Mouse (Mus musculus) ES-Bruce4 (cell line): ENCODE measurements around the gene Rassf8. TPM values are rescaled to one million over a fixed set of nuclear protein-coding genes. Genes with fewer than 3 reads are reported as not detected.

Experiments used
- H3K27ac ChIP-seq: 2 replicates; pipeline ENCODE4 v1.5.1; 2012; ENCODE audit warnings: low read length, inconsistent platforms; ENCODE audit not compliant: insufficient read depth
- H3K27me3 ChIP-seq: 2 replicates; pipeline ENCODE4 v1.6.1; 2012; ENCODE audit warnings: mild to moderate bottlenecking, low read length, inconsistent platforms; ENCODE audit not compliant: control insufficient read depth, poor library complexity, insufficient read depth, severe bottlenecking
- H3K36me3 ChIP-seq: 2 replicates; pipeline ENCODE4 v1.6.1; 2012; ENCODE audit warnings: inconsistent platforms, mild to moderate bottlenecking, low read length, moderate library complexity; ENCODE audit not compliant: control insufficient read depth, poor library complexity, insufficient read depth, severe bottlenecking
- H3K4me1 ChIP-seq: one replicate; pipeline ENCODE4 v1.8.1; 2011; ENCODE audit warnings: low read length; ENCODE audit not compliant: control insufficient read depth, insufficient read depth
- H3K4me3 ChIP-seq: 2 replicates; pipeline ENCODE4 v1.5.1; 2011; ENCODE audit warnings: low read depth, mild to moderate bottlenecking, low read length
- H3K9ac ChIP-seq: 2 replicates; pipeline ENCODE4 v1.6.1; 2012; ENCODE audit warnings: low read depth, mild to moderate bottlenecking, inconsistent platforms; ENCODE audit not compliant: poor library complexity, severe bottlenecking
- H3K9me3 ChIP-seq: replicated peaks from 2 replicates; pipeline ENCODE4 v1.6.1; 2012; ENCODE audit warnings: mild to moderate bottlenecking, low read length, inconsistent platforms; ENCODE audit not compliant: control insufficient read depth, poor library complexity, insufficient read depth, severe bottlenecking
- CTCF ChIP-seq: IDR thresholded peaks from one replicate; pipeline ENCODE4 v1.8.1; 2011; ENCODE audit warnings: low read depth, low read length
- EP300 ChIP-seq: IDR thresholded peaks from 2 replicates; pipeline ENCODE4 v1.6.1; 2011; ENCODE audit warnings: low read depth, low read length; ENCODE audit not compliant: insufficient read depth
- POLR2A ChIP-seq: IDR thresholded peaks from one replicate; pipeline ENCODE4 v1.8.1; 2011; ENCODE audit warnings: low read length; ENCODE audit not compliant: insufficient read depth
- polyA plus RNA-seq: library from polyadenylated mRNA; stranded (reverse); fragments of >200 nt; gene quantifications from 2 replicates; pipeline ENCODE4 v1.2.4, GENCODE M21; 2011; ENCODE audit warnings: low read depth; ENCODE audit not compliant: missing spikeins, insufficient read depth, insufficient read length

The Rassf8 gene
- polyA plus RNA-seq, 1 experiment, result 13.8 TPM

GRCm38 (mm10) chr6:145713241-145714114 is 33.1 kb upstream of the Rassf8 start:
- TF ChIP-seq EP300 (peak; percentile 87), POLR2A (no peak), CTCF (no peak)
- no peak overlapping the region for H3K9ac ChIP-seq
- H3K27ac ChIP-seq, result peak overlapping the region; percentile 30; the same call in 1 of the 2 replicates

DNA sequence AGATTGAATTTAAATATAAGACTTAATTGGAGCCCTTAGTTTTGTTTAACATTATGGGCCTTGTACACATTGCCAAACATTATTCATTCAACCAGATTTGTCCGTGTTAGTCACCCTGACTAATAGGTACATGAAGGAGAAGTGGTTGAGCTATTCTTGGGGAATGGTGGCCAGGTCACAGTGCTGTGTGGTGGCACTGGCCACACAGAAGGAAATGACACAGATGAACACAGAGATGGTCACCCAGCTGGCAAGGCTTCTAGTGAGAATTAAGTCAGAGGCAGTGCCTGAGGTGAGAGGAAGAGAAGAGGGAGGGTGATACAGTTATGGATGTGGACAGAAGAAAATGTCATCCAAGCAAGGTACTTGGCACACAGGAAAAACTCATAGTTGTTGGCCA is 32.4 kb upstream of the Rassf8 start:
- H3K27me3 ChIP-seq, result no peaks in the 10 kb centered on the region
- H3K36me3 ChIP-seq, result no peaks in the 10 kb centered on the region
- H3K4me1 ChIP-seq, result peaks cover 3% of the 10 kb centered on the region
- H3K27ac ChIP-seq, result no peak overlapping the region
- H3K9me3 ChIP-seq, result peaks cover 5% of the 10 kb centered on the region
- no peak overlapping the region for H3K4me3 ChIP-seq
- TF ChIP-seq CTCF, result no peak
- no peak for TF ChIP-seq POLR2A
- no peak for TF ChIP-seq EP300
- H3K9ac ChIP-seq, result no peak overlapping the region

More at GRCm38 (mm10) chr6:145713241-145714114, 33.1 kb upstream of the Rassf8 start:
- Histone ChIP-seq H3K4me1 (peaks cover 3% of the 10 kb centered on the region), H3K36me3 (no peaks in the 10 kb centered on the region), H3K4me3 (no peak overlapping the region), H3K9me3 (peaks cover 5% of the 10 kb centered on the region), H3K27me3 (no peaks in the 10 kb centered on the region)

DNA sequence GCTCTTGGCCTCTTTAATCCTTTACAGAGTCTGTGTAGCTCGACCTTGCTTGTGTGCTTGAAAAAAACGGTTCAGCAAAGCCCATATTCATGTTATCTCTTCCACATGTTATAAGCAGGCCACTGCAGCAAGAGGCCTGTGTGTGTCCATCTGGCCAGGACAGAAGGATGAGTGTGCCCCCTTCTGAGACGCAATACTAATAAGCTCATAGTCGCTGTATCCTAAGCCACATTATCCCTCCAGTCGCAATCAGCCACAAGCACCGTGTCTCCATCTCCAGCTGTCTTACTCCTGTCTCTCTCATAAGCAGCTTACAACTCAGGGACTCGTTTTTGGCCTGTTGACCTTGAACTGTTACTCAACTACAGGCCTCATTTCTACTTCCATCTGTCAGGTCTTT is 24.0 kb upstream of the Rassf8 start:
- no peak overlapping the region for H3K27ac ChIP-seq
- no peaks in the 10 kb centered on the region for H3K9me3 ChIP-seq
- no peaks in the 10 kb centered on the region for H3K27me3 ChIP-seq
- H3K4me3 ChIP-seq, result no peak overlapping the region
- no peak for TF ChIP-seq EP300
- TF ChIP-seq POLR2A, result no peak
- TF ChIP-seq CTCF, result no peak
- H3K4me1 ChIP-seq, result peaks cover 3% of the 10 kb centered on the region
- no peaks in the 10 kb centered on the region for H3K36me3 ChIP-seq
- no peak overlapping the region for H3K9ac ChIP-seq

GRCm38 (mm10) chr6:145723131-145723863 is 23.3 kb upstream of the Rassf8 start:
- H3K27ac ChIP-seq, result no peak overlapping the region
- H3K9ac ChIP-seq, result no peak overlapping the region
- peaks cover 3% of the 10 kb centered on the region for H3K4me1 ChIP-seq
- H3K36me3 ChIP-seq, result no peaks in the 10 kb centered on the region
- TF ChIP-seq EP300 (no peak), CTCF (no peak), POLR2A (no peak)
- H3K27me3 ChIP-seq, result no peaks in the 10 kb centered on the region
- H3K4me3 ChIP-seq, result no peak overlapping the region
- no peaks in the 10 kb centered on the region for H3K9me3 ChIP-seq

DNA sequence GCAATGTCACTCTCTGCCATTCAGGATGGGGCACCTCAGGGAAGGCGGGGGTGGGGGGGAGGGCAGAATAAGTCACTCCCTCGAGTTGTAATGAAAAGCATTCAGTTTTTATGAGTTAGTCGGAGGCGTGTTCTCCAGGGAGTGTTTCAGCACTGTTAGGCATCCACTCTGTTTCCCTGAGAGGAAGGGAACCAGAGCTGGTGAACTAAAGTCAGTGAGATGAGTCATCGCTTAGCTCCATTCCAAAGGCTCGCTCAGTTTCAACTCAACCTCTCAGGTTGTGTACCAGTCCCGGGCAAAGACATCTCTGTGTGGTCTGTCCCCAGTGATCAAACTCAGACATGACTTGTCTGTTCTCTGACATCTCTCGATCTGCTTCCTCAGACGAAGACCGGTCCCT is 20.7 kb upstream of the Rassf8 start:
- Histone ChIP-seq H3K9ac (no peak overlapping the region), H3K4me3 (no peak overlapping the region), H3K27ac (no peak overlapping the region), H3K9me3 (no peaks in the 10 kb centered on the region), H3K27me3 (no peaks in the 10 kb centered on the region), H3K36me3 (no peaks in the 10 kb centered on the region), H3K4me1 (peaks cover 3% of the 10 kb centered on the region)
- TF ChIP-seq EP300 (no peak), CTCF (no peak), POLR2A (no peak)

- H3K9ac ChIP-seq, result no peak overlapping the region
- no peak overlapping the region for H3K4me3 ChIP-seq
- peak; percentile 27 for TF ChIP-seq CTCF
- TF ChIP-seq POLR2A, result no peak
- no peak for TF ChIP-seq EP300
- H3K4me1 ChIP-seq, result peaks cover 3% of the 10 kb centered on the region
- H3K27me3 ChIP-seq, result no peaks in the 10 kb centered on the region
- H3K27ac ChIP-seq, result peak overlapping the region; percentile 20; the same call in 1 of the 2 replicates
- no peaks in the 10 kb centered on the region for H3K36me3 ChIP-seq
- no peaks in the 10 kb centered on the region for H3K9me3 ChIP-seq
These were observed 19.6 kb upstream of the Rassf8 start for GRCm38 (mm10) chr6:145726986-145727385.
